Mouse (Mus musculus) CH12.LX (cell line): ENCODE results near the gene Zfp592.

ENCODE experiments used
- CHD2 ChIP-seq: IDR thresholded peaks from 2 replicates; pipeline ENCODE4 v1.6.1; 2011; ENCODE audit warnings: low read length, improper control_type of control experiment
- POLR2A ChIP-seq: IDR thresholded peaks from 2 replicates; pipeline ENCODE4 v1.6.1; 2011; ENCODE audit warnings: low read depth, mild to moderate bottlenecking, improper control_type of control experiment, low read length

- TF ChIP-seq CHD2 (no peak), POLR2A (peak; percentile 44; the same call in 1 of the 2 replicates)
Observed at GRCm38 (mm10) chr7:80992980-80993833, at the start of gene Zfp592.
